Mouse (Mus musculus) cerebellum, adult (tissue): ENCODE data around the gene Exosc7.

ENCODE experiments used
- ATAC-seq: cut with Nextera tagmentation; 2 replicates; pipeline ENCODE4 v1.9.2; 2017; ENCODE audit warnings: mild to moderate bottlenecking, moderate library complexity, mixed read lengths; ENCODE audit not compliant: insufficient number of reproducible peaks, low FRiP score, low TSS enrichment

Gene Exosc7

DNA sequence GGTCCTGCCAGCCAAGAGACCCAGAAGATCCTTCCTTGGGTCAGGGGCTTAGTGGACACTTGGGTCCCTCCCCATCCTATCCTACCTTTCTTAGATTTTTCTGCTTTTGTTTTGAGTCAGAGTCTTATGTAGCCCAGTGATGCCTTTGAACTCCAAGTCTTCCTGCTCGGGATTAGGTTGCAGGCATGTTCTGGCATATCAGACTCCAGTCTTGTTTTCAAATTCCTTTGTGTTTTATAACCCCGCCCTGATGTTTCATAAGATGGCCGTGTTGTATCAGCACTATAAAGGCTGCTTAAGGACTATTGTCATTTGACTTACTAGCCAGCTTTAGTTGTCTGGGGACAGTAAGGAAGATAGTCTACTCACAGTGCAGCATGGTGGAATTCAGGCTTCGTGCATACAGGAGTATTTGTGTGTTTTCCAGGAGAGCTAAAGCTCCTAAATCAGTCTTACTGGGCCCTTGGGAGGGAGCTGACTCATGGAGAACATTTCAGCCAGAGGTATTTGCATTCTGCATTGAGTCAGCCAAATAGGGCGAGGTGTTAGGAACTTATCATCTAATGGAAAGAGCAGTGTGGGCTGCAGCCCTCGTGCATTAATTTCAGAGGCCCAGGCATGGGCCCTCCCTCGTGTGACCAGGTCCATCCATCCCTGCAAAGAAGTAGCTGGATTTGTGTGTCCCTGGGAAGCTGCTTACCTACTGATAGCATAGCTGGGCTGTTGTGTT is 24.1 kb downstream of the Exosc7 start:
- no peak for ATAC-seq

DNA sequence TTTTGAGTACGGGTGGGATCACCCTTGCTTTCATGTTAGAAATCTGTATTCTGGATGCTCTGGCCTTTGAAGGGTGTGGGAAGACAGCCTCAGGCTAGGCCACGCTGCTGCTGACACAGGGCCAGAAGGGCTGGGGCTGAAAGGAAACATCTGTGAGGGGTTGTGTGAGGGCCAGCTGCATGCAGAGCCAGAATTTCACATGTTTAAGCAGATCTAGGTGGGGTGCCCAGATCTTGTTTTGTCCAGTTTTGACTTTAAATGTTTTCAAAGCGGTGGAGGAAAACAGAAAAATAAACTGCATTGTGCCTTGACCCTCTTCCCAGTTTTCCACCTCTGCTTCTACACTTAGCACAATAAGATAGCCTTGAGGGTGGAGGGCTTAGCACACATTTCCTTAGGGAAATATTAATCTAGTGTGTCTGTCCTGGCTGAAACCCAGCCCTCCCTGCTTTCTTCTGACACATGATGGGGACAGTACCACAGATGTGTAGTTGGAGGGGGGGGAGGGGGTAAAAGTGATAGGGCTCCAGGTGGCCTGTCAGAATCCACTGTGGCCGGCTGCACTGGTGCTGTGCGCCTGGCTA is 26.0 kb downstream of the Exosc7 start:
- no peak for ATAC-seq

DNA sequence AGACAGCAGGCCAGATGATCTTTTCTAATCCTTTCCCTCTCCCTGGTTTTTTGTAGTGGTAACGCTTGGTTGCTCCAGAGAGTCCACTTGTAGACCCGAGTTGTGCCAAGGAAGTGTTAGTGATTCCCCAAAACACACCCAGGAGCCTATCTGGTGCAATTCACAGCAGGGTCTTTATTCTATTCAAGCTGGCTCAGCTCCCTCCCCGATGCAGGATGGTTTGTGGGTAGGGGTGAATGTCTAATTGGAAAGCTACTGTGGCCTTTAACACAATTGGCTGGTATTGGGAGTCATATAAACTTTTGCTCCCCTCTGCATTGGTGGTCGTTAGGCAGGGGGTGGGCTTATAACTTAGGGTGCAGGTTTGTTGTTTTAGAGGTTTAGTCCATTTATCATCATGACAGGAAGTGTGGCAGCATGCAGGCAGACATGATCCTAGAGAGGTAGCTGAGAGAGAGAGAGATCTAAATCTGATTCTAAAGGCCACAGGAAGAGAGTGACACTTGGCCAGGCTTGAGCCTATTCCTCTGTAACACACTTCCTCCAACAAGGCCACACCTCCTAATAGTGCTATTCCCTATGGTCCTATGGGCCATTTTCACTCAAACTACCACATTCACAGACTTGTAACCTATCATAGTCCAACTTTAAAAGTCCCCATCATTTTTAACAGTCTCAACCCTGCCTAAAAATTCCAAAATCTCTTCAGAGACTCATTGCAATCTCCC is 27.0 kb downstream of the Exosc7 start:
- ATAC-seq: no peak

DNA sequence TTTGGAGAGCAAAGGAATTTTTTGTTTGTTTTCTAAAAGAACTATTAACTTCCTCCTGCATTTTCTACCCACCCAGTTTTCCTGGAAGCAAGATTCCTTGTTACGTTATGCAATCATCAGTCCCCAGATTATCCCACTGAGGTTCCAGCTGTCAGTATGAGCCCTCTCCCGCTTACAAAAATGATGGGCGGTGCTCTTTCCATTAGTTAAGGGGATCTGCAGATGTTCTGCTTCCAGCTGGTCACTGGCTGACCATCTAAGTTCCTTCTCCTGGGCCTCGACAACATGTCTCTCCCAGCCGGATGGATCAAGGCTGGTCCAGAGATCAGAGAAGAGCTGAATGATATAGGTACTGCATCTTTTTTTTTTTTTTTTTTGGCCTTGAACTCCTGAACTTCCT is 35.4 kb downstream of the Exosc7 start:
- ATAC-seq: no peak

DNA sequence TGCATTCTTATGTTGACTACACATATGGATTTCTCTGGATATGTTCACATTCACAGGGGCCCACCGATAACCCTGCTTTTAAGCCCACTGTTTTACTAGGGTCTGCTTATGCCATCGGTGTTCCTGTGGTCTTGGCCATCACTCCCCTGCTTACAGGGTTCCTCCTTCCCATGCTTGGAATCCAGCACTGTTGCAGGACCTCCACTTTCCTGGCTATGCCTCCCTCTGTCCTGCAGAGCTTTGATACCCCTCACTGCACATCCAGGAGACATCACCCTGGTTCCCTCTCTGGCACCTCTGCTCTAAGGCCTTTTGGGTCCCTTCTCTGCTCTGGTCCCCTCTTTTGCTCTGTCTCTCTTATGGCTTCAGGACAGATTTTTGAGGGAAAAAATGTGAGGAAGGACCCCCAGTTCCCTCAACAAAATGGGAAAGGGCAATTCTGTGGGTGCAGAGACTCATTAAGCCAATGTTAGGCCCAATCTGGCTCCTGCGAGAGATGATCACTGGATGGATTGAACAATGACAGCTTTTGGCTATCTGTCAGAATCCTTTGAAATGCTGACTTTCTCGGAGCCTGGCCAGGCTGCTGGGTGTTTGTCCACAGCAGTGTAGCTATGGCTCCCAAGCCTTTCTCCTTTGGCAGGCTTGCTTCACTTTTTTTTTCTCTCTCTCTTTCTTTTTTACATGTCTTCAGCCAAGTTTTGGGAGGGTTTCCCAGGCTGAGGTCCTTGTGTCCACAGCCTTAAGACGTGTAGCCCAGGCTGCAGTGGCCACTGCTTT is 37.4 kb downstream of the Exosc7 start, which contains the start of gene Clec3b:
Clec3b (plus strand) TSS at position 706 of the 780 bp plus-strand sequence.
- no peak for ATAC-seq

DNA sequence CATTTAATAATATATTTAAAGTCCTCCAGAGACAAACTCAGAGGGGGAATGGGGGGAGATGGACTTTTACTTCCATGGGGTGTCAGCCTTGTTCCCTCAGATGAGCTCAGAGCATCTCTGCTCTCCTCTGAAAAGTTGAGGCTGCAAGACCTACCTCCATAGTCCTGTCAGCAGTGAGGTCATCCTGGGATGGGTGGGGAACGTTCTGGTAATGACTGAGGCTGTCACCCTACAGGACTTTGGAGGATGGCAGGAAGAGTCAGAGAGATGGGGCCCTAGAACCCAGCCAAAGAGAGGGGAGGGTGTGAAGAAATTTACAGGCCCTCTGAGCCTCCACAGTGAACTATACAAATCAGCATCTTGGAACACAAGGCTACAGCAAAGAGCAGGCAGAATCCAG is 38.5 kb downstream of the Exosc7 start:
- ATAC-seq: no peak

DNA sequence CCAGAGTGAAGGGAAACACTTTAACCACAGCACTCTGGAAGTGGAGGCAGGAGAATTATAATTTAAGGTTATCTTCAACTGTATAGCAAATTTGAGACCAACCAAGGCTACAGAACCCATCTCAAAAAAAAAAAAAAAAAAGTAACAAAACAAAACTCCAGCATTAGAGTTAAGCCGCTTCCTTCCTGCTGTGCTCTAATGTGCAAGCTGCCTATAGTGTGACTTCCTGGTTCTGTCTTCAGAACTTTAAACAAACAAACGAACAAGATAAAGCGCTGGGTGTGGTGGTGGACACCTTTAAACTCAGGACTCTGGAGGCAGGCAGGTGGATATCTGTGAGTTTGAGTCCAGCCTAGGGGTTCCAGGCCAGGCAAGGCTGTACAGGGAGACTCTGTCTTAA is 39.0 kb downstream of the Exosc7 start:
- ATAC-seq: no peak

DNA sequence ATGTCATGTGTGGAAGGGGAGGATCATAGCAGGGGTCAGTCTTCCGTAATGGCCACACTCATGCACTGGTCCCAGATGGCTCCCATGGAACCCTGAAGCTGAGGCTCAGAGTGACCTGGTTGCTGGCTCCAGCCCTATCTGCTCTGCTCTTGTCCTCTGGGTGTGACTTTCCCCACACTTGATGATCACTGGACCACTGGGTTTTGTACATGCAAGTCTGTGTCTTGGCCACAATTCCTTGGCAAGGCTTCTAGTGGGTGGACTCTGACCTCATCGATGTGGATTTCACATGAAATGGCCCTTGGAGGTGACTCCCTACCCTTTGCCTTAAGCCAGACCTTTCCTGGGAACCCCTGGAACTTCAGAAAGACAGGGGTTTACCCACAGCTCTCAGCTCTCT is 40.1 kb downstream of the Exosc7 start:
- ATAC-seq: no peak

DNA sequence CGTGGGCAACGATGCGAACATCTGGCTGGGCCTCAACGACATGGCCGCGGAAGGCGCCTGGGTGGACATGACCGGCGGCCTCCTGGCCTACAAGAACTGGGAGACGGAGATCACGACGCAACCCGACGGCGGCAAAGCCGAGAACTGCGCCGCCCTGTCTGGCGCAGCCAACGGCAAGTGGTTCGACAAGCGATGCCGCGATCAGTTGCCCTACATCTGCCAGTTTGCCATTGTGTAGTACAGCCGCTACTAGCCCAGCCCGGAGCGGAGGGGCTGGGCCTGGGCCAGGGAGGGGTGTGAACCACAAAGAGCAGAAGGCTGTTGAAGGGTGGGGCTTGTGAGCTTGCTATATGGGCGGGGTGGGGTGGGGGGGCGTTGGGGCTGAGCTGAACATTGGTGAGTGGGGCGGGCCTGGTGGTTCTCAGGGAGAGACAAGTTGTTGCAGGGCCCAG is 43.9 kb downstream of the Exosc7 start:
- ATAC-seq: no peak

DNA sequence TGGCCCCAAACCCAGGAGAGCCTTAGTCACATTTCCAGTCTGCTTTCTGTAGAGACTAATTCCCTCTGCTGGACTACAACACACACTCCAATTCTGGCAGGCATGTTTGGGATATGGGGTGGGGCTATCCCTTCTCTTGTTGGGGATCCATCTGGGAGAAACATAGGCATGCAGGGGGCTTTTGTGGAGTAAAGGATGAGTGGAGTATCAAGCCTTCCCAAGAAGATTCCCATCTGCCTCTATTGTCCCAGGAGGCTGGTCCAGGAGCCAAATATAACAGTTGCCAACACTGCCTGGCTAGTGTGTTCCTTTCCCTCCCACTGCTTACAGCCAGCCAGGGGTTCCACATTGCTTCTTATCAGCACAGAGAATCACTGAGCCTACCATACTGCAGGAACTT is 44.7 kb downstream of the Exosc7 start:
- ATAC-seq: no peak

DNA sequence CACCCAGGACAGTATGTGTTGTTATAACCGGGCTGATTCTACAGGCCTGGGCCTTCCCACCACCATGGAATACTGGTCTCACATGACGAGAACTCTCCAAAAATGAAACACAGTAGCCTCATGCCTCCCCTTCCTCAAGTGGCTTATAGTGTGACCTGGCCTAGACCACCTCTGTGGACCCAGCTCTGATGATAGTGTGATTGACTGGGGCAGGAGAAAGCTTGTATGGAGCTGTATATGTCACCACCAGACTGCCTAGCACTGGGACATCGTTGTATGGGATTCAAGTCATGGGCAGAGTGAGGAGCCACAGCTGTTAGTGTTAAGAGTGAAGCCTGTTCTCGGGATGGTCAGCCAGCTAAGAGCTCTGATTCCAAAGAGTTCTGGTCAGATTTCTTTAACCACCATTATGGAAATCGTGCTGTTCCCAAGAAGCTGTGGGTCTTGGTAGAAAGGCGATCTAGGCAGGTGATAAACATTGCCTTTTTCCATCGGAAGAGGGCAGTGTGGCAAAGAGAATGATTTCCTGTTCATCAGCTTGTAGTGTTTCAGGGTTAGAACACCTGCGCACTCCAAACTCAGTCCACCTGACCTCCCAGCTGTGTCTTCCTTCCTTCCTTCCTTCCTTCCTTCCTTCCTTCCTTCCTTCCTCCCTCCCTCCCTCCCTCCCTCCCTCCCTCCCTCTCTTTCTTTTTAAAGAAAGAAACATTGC is 45.3 kb downstream of the Exosc7 start:
- ATAC-seq: no peak

DNA sequence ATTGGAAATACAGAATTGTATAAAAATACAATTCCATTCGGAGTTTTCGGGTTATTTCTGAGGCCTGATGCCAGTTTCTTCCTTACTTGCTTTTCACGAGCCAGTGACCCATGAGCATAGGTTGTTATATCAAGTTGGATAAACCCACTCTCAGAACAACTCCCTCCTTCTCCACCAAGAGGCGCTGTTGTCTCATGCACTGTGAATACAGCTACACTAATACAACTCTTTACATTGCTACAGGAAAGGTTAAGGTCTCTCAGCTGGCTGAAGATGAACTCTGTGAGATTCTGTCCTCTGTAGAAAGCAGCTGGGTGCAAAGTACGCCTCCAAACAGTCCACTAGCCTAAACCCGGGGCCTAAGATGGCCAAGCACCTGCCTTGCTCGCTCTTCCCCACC is 46.3 kb downstream of the Exosc7 start:
- no peak for ATAC-seq

DNA sequence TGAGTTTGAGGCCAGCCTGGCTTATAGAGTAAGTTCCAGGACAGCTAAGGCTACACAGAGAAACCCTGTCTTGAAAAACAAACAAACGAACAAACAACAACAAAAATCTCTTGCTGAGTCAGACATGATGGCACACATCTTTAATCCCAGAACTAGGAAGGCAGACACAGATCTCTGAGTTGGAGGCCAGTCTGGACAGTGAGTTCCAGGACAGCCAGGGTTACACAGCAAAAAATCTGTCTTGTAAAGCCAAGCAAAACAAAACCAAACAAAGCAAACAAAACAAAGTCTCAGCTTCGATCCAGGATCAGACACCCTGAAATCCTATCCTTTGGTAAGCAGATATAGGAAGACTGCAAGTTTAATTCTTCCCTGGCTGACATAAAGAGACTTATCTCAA is 48.8 kb downstream of the Exosc7 start:
- no peak for ATAC-seq

DNA sequence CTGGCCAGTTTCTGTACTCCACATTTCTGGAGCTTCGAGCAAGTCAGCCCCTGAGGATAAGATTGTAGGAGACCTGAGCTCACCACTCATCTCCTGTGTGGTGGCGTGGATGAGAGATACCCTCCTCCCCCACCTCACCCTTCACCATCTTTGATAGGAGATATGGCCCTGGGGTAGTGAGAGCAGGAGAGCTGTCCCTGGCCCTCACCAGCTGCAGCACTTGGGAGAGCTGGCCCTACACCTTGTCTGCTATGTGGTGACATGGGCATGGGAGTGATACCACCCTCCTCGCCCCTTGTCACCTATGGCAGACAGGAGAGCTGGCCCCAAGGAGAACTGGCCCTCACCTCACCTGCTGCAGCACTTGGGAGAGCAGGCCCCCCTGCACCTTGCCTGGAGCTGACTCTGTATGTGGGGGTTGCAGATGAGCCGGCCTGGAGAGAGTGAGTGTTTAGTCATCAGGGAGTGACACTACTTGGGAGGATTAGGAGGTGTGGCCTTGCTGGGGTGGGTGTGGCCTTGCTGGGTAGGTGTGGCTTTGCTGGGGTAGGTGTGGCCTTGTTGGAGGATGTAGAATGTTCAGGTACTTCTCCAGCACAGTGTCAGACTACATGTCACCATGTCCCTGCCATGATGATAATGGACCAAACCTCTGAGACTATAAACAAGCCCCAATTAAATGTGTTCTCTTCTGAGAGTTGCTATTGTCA is 50.1 kb downstream of the Exosc7 start:
- no peak for ATAC-seq

DNA sequence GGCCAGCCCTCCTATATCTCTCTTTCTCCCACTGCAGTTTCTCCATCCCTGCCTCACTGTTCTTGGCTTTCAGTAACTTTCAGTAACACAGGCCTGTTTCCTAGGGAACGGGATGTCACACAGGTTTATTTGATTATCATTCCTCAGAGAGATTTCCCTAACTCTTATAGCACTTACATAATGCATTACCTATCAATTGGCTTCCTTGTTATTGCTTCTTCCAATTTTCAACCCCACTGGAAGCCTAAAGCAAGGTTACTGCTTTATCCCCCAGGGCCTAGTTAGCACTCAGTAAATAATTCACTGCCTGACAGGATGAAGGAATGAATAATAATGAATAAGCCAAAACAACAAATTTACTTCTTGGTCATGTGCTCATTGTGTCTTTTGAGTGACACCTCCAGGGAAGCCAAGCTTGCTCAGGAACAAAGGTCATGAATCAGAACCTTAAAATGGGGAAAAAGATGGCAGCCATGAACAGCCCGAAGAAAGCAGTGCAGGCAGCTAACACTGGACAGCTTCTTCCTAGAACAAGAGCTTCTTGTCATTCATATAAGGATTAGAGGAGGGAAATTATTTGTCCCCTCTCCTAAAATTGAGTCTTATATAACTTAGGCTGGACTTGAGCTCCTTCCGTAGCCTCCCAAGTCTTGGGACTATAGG is 52.9 kb downstream of the Exosc7 start:
- ATAC-seq: no peak

DNA sequence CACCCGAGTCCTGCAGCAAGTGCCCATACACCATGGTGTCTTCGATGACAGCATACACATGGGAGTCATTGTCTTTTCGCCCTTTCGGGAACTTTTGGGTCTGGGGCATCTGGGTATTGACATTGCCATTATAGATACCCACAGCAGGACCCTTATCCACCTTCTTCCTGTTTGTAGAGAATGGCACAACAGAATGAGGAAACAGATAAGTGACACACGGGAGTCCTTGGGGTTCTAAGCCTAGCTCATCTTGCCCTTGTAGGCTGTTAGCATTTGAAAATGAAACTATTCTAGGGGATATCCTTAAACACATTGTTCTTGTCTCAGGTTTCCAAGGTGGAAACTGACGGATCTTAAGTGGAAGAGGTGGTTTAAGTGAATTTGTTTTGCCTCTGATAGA is 60.7 kb downstream of the Exosc7 start:
- no peak for ATAC-seq

DNA sequence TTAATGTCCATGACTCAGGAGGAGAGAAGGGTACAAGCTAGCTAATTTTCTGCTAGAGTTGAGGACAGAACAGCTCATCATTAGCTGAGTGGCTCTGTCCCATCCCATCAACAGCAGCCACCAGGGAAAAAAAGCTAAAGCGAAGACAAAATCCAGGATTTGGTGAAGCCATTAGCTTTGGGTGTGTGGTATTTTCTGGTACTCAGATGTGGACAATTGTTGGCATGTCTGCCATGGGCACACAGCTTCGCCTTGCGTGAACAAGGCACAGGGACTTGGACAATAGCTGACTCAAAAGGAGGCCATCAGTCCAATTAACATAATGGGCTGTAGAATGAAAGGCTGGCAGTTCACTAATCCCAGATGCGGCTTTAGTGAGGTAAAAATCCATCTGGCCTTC is 61.3 kb downstream of the Exosc7 start:
- no peak for ATAC-seq

DNA sequence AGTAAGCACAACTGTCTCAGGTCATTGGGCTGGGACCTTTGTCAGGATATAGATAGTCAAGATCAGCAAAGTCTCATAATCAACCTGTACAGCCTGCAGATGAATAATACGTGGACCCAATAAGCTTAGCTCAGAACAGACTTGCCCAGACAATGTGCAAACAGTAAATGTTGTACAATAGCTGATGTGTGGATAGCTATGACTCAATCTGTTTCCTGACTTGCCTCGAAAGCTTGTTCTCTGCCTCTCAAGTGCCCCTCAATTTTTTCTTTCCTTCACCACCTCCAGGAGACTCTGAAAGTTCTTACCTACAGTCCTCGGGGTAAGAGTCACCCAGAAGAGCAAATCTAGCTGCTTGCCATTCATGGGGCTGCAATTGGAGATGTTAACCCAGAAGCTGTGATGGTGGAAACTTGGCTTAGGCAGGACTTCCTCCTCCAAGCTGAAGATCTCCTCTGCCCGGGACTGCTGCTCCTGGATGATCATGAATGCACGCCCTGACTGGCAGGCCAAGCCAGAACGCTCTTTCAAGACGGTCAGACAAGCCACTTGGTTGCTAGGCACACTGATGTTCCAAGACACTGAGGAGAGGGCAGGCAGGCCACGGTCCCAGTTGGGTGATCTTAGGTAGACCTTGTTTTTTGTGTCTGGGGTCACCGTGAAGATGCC is 64.5 kb downstream of the Exosc7 start:
- ATAC-seq: no peak

DNA sequence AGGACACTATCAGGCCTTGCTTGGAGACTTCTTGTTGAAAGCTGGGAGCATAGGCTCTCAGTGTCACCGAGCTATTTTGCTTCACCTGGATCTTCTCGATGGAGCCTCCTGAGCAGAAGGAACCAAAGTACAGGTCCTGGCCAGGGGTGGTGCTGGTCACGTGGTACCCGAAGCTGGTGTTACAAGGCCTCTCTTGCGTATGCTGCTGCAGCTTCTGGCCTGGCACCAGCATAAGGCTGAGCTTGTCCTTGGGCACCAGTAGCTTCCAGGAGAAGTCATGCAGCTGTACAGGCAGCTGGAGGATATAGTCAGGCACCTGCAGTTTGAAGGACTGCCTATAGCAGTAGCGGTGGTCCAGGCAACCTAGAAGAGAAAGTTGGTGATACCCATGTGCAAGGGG is 67.0 kb downstream of the Exosc7 start:
- no peak for ATAC-seq
